Mouse (Mus musculus) right cerebral cortex, postnatal 4 days (tissue): Measurements from ENCODE around the gene Lgals2.

ENCODE experiments used
- DNase-seq: peaks from one replicate; pipeline ENCODE4 v3.0.0-alpha.2; 2022

Gene Lgals2

DNA sequence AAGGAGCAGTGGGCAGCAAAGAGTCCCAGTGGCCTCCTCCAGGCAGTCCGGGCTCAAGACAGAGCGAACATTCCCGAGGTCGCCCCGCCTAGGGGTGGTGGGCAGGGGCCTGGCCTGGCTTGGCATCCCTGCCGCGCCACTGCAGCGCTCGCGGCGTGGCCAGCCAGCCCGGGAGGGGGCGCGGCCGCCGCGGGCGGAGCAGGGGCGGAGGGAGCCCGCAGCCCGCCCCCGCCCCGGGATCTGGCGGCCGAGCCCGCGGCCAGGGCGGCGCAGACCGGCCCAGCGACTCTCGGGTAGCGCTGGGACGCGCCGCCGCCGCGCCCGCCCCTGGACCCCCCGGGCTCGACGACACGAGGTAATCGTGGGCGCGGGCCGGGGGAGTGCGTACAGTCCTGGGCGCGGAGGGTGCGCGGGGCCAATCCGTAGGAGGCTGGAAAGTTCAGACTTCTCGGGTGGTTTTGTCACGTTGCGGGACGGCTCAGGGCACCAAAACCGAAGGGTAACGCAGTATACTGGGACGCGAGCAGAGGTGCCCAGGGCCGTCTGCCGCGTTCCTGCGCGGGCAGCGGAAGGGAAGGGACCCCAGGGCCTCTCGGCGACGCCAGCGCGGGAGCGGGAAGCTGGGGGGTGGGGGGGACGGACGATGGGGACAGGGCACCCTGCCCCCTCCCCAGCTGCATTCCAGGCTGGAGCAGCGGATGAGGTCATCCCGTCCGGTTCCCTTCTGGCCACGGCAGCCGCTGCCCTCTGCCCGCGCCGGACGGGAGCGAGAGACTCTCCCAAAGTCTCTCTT, 12.8 kb downstream of the Lgals2 start, which contains the start of gene Cdc42ep1:
Gene Cdc42ep1, plus strand, starts transcription at position 254 of the 793 bp plus-strand sequence.
- no peak for DNase-seq

DNA sequence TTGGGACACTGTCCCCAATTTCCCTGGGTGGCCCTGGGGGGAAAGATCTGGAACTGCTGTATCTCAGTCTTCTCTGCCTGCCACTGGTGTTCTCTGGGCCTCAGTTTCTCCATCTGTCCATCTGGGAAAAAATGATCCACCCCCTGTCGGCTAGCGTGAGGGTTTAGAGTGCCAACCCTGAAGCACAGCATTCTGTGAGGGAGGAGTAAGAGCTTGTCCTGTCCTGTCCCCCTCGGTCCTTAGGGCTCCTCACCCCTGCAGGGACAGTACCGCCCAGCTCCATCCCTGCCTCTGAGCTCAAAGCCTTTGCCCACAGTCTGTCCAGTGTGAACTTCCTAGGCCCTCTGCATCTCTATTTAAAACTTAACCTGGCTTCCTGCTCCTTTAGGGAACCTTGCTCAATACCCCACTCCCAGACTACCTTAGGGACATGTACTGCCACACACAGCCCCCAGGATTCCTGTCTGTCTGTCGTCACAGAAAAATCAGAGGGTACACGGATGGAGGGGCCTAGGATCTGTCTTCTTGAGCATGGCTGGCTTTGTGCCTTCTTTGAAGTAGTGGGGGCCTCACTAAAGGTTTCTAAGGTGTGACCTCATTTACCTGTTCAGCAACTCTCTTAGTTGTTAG, 14.1 kb downstream of the Lgals2 start:
- DNase-seq, result no peak

DNA sequence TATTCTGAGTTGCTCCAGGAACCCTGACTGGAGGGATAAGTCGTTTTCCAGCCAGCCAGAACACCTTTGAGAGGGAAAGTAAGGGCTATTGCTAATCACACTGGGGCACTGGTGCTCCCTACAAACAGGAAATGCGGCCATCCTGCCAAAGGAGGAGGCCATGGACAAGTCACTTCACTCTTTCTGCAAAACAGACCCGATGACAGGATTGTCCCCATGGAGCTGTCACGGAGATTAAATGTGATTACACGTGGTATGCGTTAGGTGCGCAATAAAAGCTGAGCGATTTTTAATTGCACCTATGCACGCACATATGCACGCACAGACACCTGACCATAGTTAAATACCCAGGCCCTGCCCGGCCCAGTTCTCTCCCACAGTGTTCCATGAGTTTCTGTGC, 14.6 kb downstream of the Lgals2 start:
- DNase-seq, result no peak

- DNase-seq, result no peak
These were observed 15.1 kb downstream of the Lgals2 start for GRCm38 (mm10) chr15:78840241-78840640.

DNA sequence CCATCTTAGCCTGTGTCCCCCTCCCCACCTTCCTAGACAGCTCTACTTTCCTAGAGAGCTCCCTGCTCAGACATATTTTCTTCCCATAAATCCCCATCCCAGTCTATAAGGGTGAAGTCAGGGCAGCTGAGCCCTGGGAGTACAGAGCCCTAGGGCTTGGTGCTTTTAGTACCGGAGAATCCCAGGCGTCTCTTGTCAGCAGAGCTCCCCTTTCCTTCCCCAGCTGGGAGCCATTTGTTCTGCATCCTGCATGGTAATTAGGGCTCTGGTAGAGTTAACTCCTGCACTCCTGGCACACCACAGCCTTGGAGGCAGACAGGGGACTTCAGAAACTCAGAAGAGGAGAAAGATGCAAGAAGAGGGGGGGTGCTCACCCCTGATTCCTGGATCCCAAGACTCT, 15.6 kb downstream of the Lgals2 start:
- no peak for DNase-seq

DNA sequence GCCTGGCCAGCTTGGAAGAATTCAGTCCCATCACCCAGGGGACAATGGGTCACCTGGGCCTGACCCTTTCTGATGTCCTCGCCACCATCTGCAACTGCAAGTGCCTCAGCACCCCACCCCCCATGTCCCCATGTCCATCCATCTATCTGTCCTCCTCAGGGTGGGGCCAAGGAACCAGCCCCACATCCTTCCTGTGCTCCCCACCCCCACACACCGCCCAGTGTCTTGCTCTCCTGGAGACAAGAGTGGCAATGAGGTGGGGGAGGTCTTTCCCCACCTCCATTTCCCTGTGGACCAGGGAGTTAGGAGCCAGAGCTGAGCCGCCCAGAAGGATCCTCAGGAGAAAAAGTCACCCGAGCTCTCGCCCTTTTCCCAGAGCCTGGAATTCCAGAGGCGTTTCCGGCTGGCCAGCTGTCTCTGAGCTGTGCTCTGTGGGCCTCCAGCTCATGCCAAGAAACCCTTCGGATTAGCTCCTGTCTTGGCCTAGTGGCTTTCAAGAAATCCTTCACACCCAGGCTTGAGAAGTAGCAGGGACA, 19.2 kb downstream of the Lgals2 start:
- DNase-seq, result no peak

GRCm38 (mm10) chr15:78835200-78836085, 19.9 kb downstream of the Lgals2 start:
- DNase-seq, result no peak

GRCm38 (mm10) chr15:78834233-78835005, 20.9 kb downstream of the Lgals2 start:
- DNase-seq, result no peak

- DNase-seq, result no peak
These were observed 21.7 kb downstream of the Lgals2 start for GRCm38 (mm10) chr15:78833582-78833981.

DNA sequence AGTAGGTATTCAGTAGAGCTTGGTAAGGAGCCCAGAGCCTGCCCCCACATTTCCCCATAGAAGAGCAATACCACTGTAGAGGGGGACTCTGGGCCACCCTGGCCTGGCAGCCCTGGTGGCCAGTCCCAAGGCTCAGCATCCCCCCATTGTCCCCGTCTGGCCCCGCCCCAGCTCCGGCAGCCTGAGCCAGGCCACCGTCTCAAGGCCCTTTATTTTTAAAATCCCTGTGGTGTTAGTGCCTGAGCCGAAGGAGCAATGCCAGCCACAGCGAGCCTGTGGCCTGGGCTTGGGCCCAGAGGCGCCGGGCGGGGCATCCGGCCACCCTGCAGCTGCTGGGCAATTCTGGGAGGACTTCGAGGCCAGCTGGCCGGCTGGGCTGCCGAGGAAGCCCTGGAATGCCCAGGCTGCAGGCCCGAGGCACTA, 22.6 kb downstream of the Lgals2 start:
- peak; percentile 66 for DNase-seq

DNA sequence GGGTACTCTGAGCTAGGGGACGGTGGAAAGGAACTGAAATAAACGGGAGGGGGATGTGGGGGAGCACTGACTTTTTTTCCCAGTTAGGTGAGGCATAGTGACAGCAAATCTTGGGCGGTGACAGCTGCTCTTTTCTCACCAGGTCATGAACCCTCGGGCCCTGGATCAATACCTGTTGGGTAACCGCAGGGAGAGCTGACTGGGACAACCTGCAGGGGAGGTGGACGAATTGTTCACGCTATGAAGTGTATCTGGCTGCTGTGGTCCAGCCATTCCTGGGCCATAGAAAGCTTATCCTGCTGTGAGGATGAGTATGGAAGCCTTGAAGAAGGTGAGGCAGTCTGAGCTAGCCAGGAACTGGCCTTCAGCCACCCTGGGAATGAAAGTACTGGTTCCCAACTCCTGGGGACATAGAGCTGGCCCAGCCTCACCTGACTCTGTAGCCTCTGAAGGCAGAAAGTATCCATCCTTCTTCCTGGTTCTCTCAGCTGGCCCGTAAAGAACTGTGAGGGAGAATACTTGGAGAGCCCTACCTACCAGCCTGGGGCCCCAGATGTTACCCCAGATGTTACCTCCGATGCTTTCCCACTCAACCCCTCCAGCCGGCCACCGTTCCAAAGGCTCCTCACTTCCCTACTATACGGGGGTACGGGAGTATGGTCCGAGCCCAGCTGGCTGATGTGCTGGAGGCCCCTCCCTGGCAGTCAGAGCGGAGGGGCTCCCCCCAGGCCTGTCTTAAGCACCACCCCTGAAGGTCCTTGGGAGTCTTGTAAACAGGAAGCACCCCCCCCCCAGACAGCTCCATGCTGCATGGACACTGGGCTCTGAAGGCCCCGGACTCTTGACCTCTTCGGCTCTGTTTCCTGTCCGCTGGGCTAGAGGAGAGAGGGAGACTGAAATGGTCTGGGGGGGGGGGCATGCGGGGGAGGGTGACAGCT, 23.3 kb downstream of the Lgals2 start:
- DNase-seq, result no peak

- DNase-seq, result no peak
These were observed 24.3 kb downstream of the Lgals2 start for GRCm38 (mm10) chr15:78830742-78831719.

- DNase-seq, result no peak
These were observed 25.7 kb downstream of the Lgals2 start for GRCm38 (mm10) chr15:78829636-78830035.

DNA sequence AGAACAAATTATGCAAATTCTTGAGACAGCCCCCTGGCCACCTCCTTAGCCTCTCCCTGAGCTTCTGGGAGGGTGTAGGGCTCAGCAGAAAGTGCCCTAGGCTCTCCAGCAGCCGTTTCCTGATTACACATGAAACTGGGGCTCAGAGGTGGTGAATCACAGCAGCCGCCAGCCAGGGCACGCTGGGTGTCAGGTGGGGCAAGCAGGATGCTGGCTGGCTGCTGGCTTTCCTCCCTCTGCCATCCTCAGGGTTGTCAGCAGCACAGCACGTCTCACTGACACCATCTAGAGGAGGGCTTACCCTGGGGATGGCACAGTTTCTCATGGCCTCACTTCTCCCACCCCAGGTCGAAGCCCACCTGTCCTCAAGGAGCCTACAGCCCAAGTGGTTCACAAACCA, 27.0 kb downstream of the Lgals2 start:
- no peak for DNase-seq

DNA sequence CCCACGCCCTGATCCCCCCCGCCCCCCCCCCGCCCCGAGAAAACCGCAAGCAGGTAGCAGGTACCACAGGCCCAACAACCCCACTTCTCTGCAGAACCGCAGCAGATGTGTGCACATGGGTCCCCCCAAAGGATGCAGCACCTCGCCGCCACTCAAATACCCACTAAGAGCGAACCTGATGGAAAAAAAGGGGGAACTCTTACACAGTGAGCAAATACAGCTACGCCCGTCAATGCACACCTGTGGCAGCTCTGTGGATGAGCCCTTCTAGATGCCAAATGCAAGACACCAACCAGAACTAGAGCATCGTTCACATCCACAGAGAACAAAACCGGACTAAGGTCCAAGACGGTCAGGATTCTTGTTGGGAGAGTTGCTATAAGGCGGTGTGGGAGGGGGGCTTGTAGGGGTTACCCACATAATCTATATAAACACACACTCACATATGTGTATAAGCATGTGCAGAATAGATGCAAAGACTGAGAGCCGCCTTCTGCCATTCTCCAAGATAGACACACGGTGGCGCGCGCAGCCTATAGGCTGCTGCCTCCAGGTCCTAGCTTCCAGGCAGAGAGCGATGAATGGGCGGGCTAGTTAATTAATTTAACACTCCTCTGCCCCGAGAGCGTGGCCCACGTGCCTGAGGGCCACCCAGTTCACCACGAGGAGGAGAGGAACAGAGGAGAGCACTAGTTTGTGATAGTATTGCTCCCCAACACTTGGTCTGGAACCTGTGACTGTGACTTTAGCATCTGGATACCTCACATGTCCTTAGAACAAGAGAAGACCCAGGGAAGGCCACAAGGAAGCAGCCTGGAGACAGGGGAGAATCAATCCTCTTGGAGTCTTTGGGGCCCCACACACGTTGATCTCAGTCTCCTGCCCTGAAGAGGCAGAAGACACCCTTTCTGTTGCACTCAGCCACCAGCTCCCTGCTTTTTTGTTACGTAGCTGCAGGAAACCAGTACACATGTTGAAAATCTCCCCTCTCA, 28.8 kb downstream of the Lgals2 start:
- peak; percentile 75 for DNase-seq

DNA sequence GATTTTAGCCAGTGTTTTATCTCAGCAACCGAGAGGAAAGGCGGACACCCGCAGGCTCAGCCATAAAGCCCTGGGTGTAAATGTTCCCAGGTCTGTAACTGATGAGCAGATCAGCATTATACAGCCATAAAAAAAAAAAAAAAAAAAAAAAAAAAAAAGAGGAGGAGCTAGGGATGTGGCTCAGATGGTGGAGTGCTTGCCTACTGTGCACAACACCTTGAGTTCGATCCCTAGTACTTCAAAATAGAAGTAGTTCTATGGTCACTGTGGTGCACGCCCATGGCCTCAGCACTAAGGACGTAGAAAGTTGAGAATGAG, 39.3 kb downstream of the Lgals2 start:
- no peak for DNase-seq

DNA sequence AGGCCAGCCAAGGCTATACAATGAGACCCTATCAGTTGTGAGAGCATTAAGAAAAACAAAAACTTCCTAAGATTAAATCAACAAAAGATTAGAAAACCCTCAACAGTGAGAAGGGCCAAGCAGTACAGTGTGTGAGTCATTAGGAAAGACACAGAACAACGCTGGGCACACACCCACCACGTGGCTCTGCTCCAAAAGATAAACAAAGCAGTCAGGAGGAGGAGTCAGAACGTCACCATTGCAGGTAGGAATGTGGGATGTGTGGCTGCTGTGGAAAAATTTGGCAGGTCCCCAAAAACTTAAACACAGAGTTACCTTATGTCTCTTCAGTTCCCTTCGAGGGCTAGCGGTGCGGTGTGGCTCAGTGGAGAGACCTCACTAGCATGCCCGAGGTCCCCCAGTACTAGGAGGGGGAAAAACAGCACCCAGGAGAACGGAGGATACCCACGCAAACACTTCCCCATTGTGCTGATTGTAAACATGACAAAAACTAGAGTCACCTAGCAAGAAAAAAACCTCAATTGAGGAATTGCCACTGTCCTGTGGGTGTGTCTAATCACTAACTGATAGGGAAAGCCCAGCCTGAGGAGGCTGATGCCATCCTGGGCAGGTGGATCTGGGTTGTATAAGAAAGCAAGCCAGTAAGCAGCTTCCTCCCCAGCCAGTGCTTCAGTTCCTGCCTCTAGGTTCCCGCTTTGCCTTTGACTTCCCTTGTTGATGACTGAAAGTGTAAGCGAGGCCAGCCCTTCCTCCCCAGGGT, 39.8 kb downstream of the Lgals2 start:
- no peak for DNase-seq

- no peak for DNase-seq
These were observed 41.7 kb downstream of the Lgals2 start for GRCm38 (mm10) chr15:78813603-78814002.
